Mouse (Mus musculus) myocyte (in vitro differentiated cells): Measurements from ENCODE around the gene Cd59a.

ENCODE experiments used
- CEBPB ChIP-seq: IDR thresholded peaks from 2 replicates; pipeline ENCODE4 v1.6.1; 2011; ENCODE audit warnings: mild to moderate bottlenecking, moderate library complexity; ENCODE audit not compliant: poor library complexity, insufficient read depth, severe bottlenecking
- E2F4 ChIP-seq: IDR thresholded peaks from one replicate; pipeline ENCODE4 v1.6.1; 2011; ENCODE audit warnings: mild to moderate bottlenecking, control low read depth, moderate library complexity; ENCODE audit not compliant: insufficient read depth
- MAX ChIP-seq: IDR thresholded peaks from one replicate; pipeline ENCODE4 v1.6.1; 2011; ENCODE audit warnings: low read depth, mild to moderate bottlenecking, control low read depth
- MYOD1 ChIP-seq, 3 experiments: IDR thresholded peaks; one replicate each; pipeline ENCODE4 v1.6.1; 2011; ENCODE audit warnings: control low read depth in 2 of 3, low read depth in 2 of 3, mild to moderate bottlenecking in 2 of 3, moderate library complexity in 1 of 3; ENCODE audit not compliant: insufficient read length in 2 of 3, control insufficient read depth in 1 of 3
- MYOG ChIP-seq, 3 experiments: IDR thresholded peaks; one replicate each; pipeline ENCODE4 v1.6.1; 2011; ENCODE audit warnings: control low read depth in 2 of 3, low read depth in 2 of 3, mild to moderate bottlenecking in 2 of 3; ENCODE audit not compliant: insufficient read length in 2 of 3, control insufficient read depth in 1 of 3, insufficient read depth in 1 of 3
- POLR2A ChIP-seq: IDR thresholded peaks from one replicate; pipeline ENCODE4 v1.6.1; 2011; ENCODE audit warnings: low read depth, mild to moderate bottlenecking, control low read depth, moderate library complexity; ENCODE audit not compliant: insufficient read length
- POLR2AphosphoS2 ChIP-seq: IDR thresholded peaks from one replicate; pipeline ENCODE4 v1.6.1; 2011; ENCODE audit warnings: low read depth, control low read depth; ENCODE audit not compliant: insufficient read length
- REST ChIP-seq: IDR thresholded peaks from one replicate; pipeline ENCODE4 v1.6.1; 2011; ENCODE audit warnings: mild to moderate bottlenecking, control low read depth, moderate library complexity; ENCODE audit not compliant: insufficient read depth, insufficient read length
- SRF ChIP-seq: IDR thresholded peaks from one replicate; pipeline ENCODE4 v1.6.1; 2011; ENCODE audit warnings: low read depth; ENCODE audit not compliant: control insufficient read depth, insufficient read length
- TCF12 ChIP-seq: IDR thresholded peaks from one replicate; pipeline ENCODE4 v1.6.1; 2011; ENCODE audit warnings: mild to moderate bottlenecking, control low read depth; ENCODE audit not compliant: poor library complexity, insufficient read depth, severe bottlenecking
- USF1 ChIP-seq: IDR thresholded peaks from one replicate; pipeline ENCODE4 v1.6.1; 2011; ENCODE audit warnings: low read depth, mild to moderate bottlenecking, control low read depth, moderate library complexity

GRCm38 (mm10) chr2:104109528-104109927 is 13.9 kb downstream of the Cd59a start:
- TF ChIP-seq POLR2A (no peak), MYOG (IDR thresholded peaks at IDR 0.05; ENCODE audit: control insufficient read depth in 1 of 3, insufficient read depth in 1 of 3, insufficient read length in 2 of 3, low read depth in 2 of 3) (no peak), POLR2AphosphoS2 (no peak), SRF (no peak), USF1 (no peak), MAX (no peak), MYOD1 (IDR thresholded peaks at IDR 0.05; ENCODE audit: control insufficient read depth in 1 of 3, insufficient read length in 2 of 3, low read depth in 2 of 3) (no peak), E2F4 (no peak), TCF12 (no peak), REST (no peak), CEBPB (no peak)
